Mouse (Mus musculus) neural tube, postnatal 0 days (tissue): ENCODE results near the gene Olfr692. TPM values are rescaled to one million over a fixed set of nuclear protein-coding genes. Genes with fewer than 3 reads are reported as not detected.

Source experiments
- polyA plus RNA-seq: library from polyadenylated mRNA; unstranded; fragments of >200 nt; fragmentation: Nextera tagmentation; extraction: Ambion mirVana; gene quantifications from 2 replicates; pipeline ENCODE4 v1.2.1, GENCODE M21; 2015

The Olfr692 gene
- not detected in 2 replicates for polyA plus RNA-seq

DNA sequence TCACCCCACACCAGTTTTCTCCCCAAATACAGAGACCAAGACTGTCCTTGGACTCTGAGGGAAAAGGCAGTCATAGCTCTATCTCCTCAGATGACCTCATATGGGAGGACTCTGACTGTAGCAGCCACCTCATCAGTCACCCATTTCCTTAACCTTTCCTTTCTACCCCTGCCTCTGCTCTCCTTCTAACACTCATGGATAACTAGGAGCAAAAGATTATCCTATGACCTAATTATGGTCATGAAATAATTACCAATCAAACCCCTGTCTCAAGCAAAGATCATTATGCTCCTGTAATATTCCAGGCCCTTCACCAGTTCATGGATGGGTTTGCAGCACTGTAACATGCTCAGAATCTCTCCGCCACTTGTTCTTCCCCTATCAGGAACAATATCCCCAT, at the start of gene Olfr692:
Gene Olfr692, plus strand, starts transcription at position 301 of the 400 bp plus-strand sequence.

GRCm38 (mm10) chr7:105334004-105334403, 34.0 kb upstream of the Olfr692 start, which contains the start of gene Olfr690:
TSS of gene Olfr690 (minus strand) at chr7:105334104.

DNA sequence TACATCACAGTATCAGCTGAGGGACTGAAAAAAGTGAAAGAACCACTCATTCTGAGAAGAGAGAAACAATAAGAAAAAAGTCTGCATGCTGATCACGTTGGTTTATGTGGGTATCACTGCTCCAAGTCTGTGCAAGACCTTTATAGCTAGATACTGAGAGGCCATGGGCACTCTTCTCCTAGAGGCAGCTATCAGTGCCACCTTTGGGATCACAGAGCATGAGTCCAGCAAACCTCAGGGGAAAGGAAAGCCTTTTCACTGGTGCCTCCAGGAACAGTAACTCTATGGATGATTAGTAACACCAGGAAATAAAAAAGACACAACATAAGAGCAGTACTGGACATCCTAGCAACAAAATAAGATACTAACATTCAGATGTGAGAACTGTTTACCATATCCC, 25.9 kb upstream of the Olfr692 start, which contains the start of gene Olfr691:
Gene Olfr691, minus strand, starts transcription at position 101 of the 400 bp plus-strand sequence.

GRCm38 (mm10) chr7:105374866-105375265, 6.8 kb downstream of the Olfr692 start, which contains the start of gene Gm5901:
TSS of gene Gm5901 (plus strand) at chr7:105375038.

GRCm38 (mm10) chr7:105399935-105400624, 32.0 kb downstream of the Olfr692 start, which contains the start of gene Fam160a2:
TSS of gene Fam160a2 (minus strand) at chr7:105400054.

GRCm38 (mm10) chr7:105404268-105404667, 36.2 kb downstream of the Olfr692 start, which contains the start of gene Cnga4:
TSS of gene Cnga4 (plus strand) at chr7:105404568.

Other genes starting within 250 kb of the Olfr692 start
- not detected in 2 replicates for gene Olfr683, start 221.2 kb upstream of the Olfr692 start, polyA plus RNA-seq
- gene Olfr684, start 204.6 kb upstream of the Olfr692 start, polyA plus RNA-seq: not detected in 2 replicates
- gene Olfr685, start 182.2 kb upstream of the Olfr692 start, polyA plus RNA-seq: not detected in 2 replicates
- not detected in 2 replicates for gene Olfr686, start 160.7 kb upstream of the Olfr692 start, polyA plus RNA-seq
- gene Olfr688, start 80.1 kb upstream of the Olfr692 start, polyA plus RNA-seq: not detected in 2 replicates
- 0.19 TPM in 1 of 2 replicates, not detected in the other for gene Olfr689, start 57.1 kb upstream of the Olfr692 start, polyA plus RNA-seq
- not detected in 2 replicates for gene Olfr690, start 34.1 kb upstream of the Olfr692 start, polyA plus RNA-seq
- 0.24 and 0.31 TPM in 2 replicates for gene Olfr691, start 26.0 kb upstream of the Olfr692 start, polyA plus RNA-seq
- gene Gm5901, start 6.8 kb downstream of the Olfr692 start, polyA plus RNA-seq: not detected in 2 replicates
- 29.2 and 36.0 TPM in 2 replicates for gene Fam160a2, start 31.8 kb downstream of the Olfr692 start, polyA plus RNA-seq
- 0.13 and 0.18 TPM in 2 replicates for gene Cnga4, start 36.3 kb downstream of the Olfr692 start, polyA plus RNA-seq
- 7.7 and 8.3 TPM in 2 replicates for gene Cckbr, start 57.5 kb downstream of the Olfr692 start, polyA plus RNA-seq
- 51.8 and 63.3 TPM in 2 replicates for gene Cavin3, start 114.1 kb downstream of the Olfr692 start, polyA plus RNA-seq
- 97.1 and 101 TPM in 2 replicates for gene Smpd1, start 186.1 kb downstream of the Olfr692 start, polyA plus RNA-seq
- 260 and 295 TPM in 2 replicates for gene Apbb1, start 213.4 kb downstream of the Olfr692 start, polyA plus RNA-seq
- 0.19 TPM in 1 of 2 replicates, not detected in the other for gene Hpx, start 231.9 kb downstream of the Olfr692 start, polyA plus RNA-seq